Mouse (Mus musculus): ENCODE measurements at regions not wholly inside any gene's neighbourhood (a gene's known extent, or its start where the extent isn't known, plus 50 kb on each side); places are given as distances from the start of the nearest gene placed in this dataset.
A peak's percentile ranks its signal among the peaks of the same experiment; 100 is the strongest.

- H3K27me3 ChIP-seq (ENCODE audit: insufficient read depth, low read length): no peaks in the 10 kb centered on the region
- no peak for TF ChIP-seq CTCF (IDR thresholded peaks at IDR 0.05; ENCODE audit: low read depth)
- no peak overlapping the region for H3K4me3 ChIP-seq (ENCODE audit: low read length)
- ATAC-seq (no peak), DNase-seq (ENCODE audit: low spot score) (no peak)
- no peak overlapping the region for H3K27ac ChIP-seq
- no peaks in the 10 kb centered on the region for H3K9me3 ChIP-seq (ENCODE audit: low read length)
- no peak overlapping the region for H3K4me2 ChIP-seq (ENCODE audit: low read depth, low read length)
- 77% methylated on average over 3 of the region's 3 CpGs for WGBS
- no peaks in the 10 kb centered on the region for H3K4me1 ChIP-seq (ENCODE audit: insufficient read depth, low read length)
- H3K36me3 ChIP-seq (ENCODE audit: insufficient read depth, low read length): no peaks in the 10 kb centered on the region
- no peak overlapping the region for H3K9ac ChIP-seq (replicated peaks; ENCODE audit: low read length)
These were observed 178.0 kb downstream of the Mid1ip1 start for GRCm38 (mm10) chrX:10892815-10893214.

GRCm38 (mm10) chrX:10896193-10896955 is 181.6 kb downstream of the Mid1ip1 start:
- WGBS: 79% methylated on average over 5 of the region's 5 CpGs
- no peaks in the 10 kb centered on the region for H3K36me3 ChIP-seq (ENCODE audit: insufficient read depth, low read length)
- TF ChIP-seq CTCF (IDR thresholded peaks at IDR 0.05; ENCODE audit: low read depth): no peak
- no peak overlapping the region for H3K27ac ChIP-seq
- no peak for DNase-seq (ENCODE audit: low spot score)
- no peak overlapping the region for H3K4me3 ChIP-seq (ENCODE audit: low read length)
- no peaks in the 10 kb centered on the region for H3K9me3 ChIP-seq (ENCODE audit: low read length)
- H3K9ac ChIP-seq (replicated peaks; ENCODE audit: low read length): no peak overlapping the region
- no peaks in the 10 kb centered on the region for H3K27me3 ChIP-seq (ENCODE audit: insufficient read depth, low read length)
- no peak for ATAC-seq
- H3K4me1 ChIP-seq (ENCODE audit: insufficient read depth, low read length): no peaks in the 10 kb centered on the region
- H3K4me2 ChIP-seq (ENCODE audit: low read depth, low read length): no peak overlapping the region

- Histone ChIP-seq H3K4me2 (ENCODE audit: low read depth, low read length) (no peak overlapping the region), H3K4me3 (ENCODE audit: low read length) (no peak overlapping the region), H3K9ac (replicated peaks; ENCODE audit: low read length) (no peak overlapping the region), H3K4me1 (ENCODE audit: insufficient read depth, low read length) (no peaks in the 10 kb centered on the region), H3K27ac (no peak overlapping the region), H3K9me3 (ENCODE audit: low read length) (no peaks in the 10 kb centered on the region), H3K36me3 (ENCODE audit: insufficient read depth, low read length) (no peaks in the 10 kb centered on the region), H3K27me3 (ENCODE audit: insufficient read depth, low read length) (no peaks in the 10 kb centered on the region)
- TF ChIP-seq CTCF (IDR thresholded peaks at IDR 0.05; ENCODE audit: low read depth): no peak
- ATAC-seq: no peak
- WGBS: 88% methylated on average over 4 of the region's 4 CpGs
- no peak for DNase-seq (ENCODE audit: low spot score)
These were observed 187.9 kb downstream of the Mid1ip1 start for GRCm38 (mm10) chrX:10902686-10903085.

GRCm38 (mm10) chrX:10904072-10904471 is 189.3 kb downstream of the Mid1ip1 start:
- Histone ChIP-seq H3K27me3 (ENCODE audit: insufficient read depth, low read length) (no peaks in the 10 kb centered on the region), H3K4me3 (ENCODE audit: low read length) (no peak overlapping the region), H3K9ac (replicated peaks; ENCODE audit: low read length) (no peak overlapping the region), H3K27ac (no peak overlapping the region), H3K9me3 (ENCODE audit: low read length) (no peaks in the 10 kb centered on the region), H3K4me2 (ENCODE audit: low read depth, low read length) (no peak overlapping the region), H3K4me1 (ENCODE audit: insufficient read depth, low read length) (no peaks in the 10 kb centered on the region), H3K36me3 (ENCODE audit: insufficient read depth, low read length) (no peaks in the 10 kb centered on the region)
- no peak for DNase-seq (ENCODE audit: low spot score)
- ATAC-seq: no peak
- TF ChIP-seq CTCF (IDR thresholded peaks at IDR 0.05; ENCODE audit: low read depth): no peak
- WGBS: 90% methylated on average over 6 of the region's 6 CpGs

- Histone ChIP-seq H3K4me3 (ENCODE audit: low read length) (no peak overlapping the region), H3K4me2 (ENCODE audit: low read depth, low read length) (no peak overlapping the region), H3K36me3 (ENCODE audit: insufficient read depth, low read length) (no peaks in the 10 kb centered on the region), H3K9ac (replicated peaks; ENCODE audit: low read length) (no peak overlapping the region), H3K9me3 (ENCODE audit: low read length) (no peaks in the 10 kb centered on the region), H3K4me1 (ENCODE audit: insufficient read depth, low read length) (no peaks in the 10 kb centered on the region), H3K27ac (no peak overlapping the region), H3K27me3 (ENCODE audit: insufficient read depth, low read length) (no peaks in the 10 kb centered on the region)
- ATAC-seq (no peak), DNase-seq (ENCODE audit: low spot score) (no peak)
- TF ChIP-seq CTCF (IDR thresholded peaks at IDR 0.05; ENCODE audit: low read depth): no peak
- WGBS: 35% methylated on average over 3 of the region's 3 CpGs
These were observed 190.1 kb downstream of the Mid1ip1 start for GRCm38 (mm10) chrX:10904889-10905288.

- H3K9ac ChIP-seq (replicated peaks; ENCODE audit: low read length): no peak overlapping the region
- no peaks in the 10 kb centered on the region for H3K4me1 ChIP-seq (ENCODE audit: insufficient read depth, low read length)
- no peaks in the 10 kb centered on the region for H3K36me3 ChIP-seq (ENCODE audit: insufficient read depth, low read length)
- TF ChIP-seq CTCF (IDR thresholded peaks at IDR 0.05; ENCODE audit: low read depth): no peak
- DNase-seq (ENCODE audit: low spot score): peak; percentile 20
- H3K4me3 ChIP-seq (ENCODE audit: low read length): no peak overlapping the region
- H3K4me2 ChIP-seq (ENCODE audit: low read depth, low read length): no peak overlapping the region
- H3K9me3 ChIP-seq (ENCODE audit: low read length): no peaks in the 10 kb centered on the region
- 69% methylated on average over 14 of the region's 14 CpGs for WGBS
- no peak overlapping the region for H3K27ac ChIP-seq
- H3K27me3 ChIP-seq (ENCODE audit: insufficient read depth, low read length): no peaks in the 10 kb centered on the region
- no peak for ATAC-seq
These were observed 196.6 kb downstream of the Mid1ip1 start for GRCm38 (mm10) chrX:10911127-10912061.

All from hindbrain, postnatal 0 days (tissue).